Mouse (Mus musculus) neural tube, embryonic 11.5 days (tissue): Measurements from ENCODE around the gene Sac3d1. TPM values are rescaled to one million over a fixed set of nuclear protein-coding genes. Genes with fewer than 3 reads are reported as not detected.

Source experiments
- ATAC-seq: fragments of 200-750 bp; cut with Nextera tagmentation; 2 replicates; pipeline ENCODE4 v1.8.0; 2017; ENCODE audit warnings: moderate number of reproducible peaks, mild to moderate bottlenecking, moderate TSS enrichment, moderate library complexity; ENCODE audit not compliant: insufficient read depth, low FRiP score, low TSS enrichment
- DNase-seq: peaks from one replicate; pipeline ENCODE4 v3.0.0-alpha.2; 2015; ENCODE audit warnings: low spot score
- H3K27ac ChIP-seq: fragments of 300-500 bp; sonication (generic); 2 replicates; pipeline ENCODE4 v1.5.1; 2014; ENCODE audit warnings: low read depth, mild to moderate bottlenecking, low read length
- H3K27me3 ChIP-seq: fragments of 300-500 bp; sonication (generic); 2 replicates; pipeline ENCODE4 v1.6.1; 2014; ENCODE audit warnings: mild to moderate bottlenecking, low read length, mixed read lengths; ENCODE audit not compliant: control insufficient read depth, insufficient read depth
- H3K36me3 ChIP-seq: fragments of 300-500 bp; sonication (generic); 2 replicates; pipeline ENCODE4 v1.6.1; 2014; ENCODE audit warnings: mild to moderate bottlenecking, low read length, moderate library complexity, mixed read lengths; ENCODE audit not compliant: control insufficient read depth, insufficient read depth
- H3K4me1 ChIP-seq: fragments of 300-500 bp; sonication (generic); 2 replicates; pipeline ENCODE4 v1.6.1; 2014; ENCODE audit warnings: low read length, mixed read lengths; ENCODE audit not compliant: control insufficient read depth, insufficient read depth
- H3K4me2 ChIP-seq: fragments of 300-500 bp; sonication (generic); 2 replicates; pipeline ENCODE4 v1.6.1; 2014; ENCODE audit warnings: low read depth, mild to moderate bottlenecking, moderate library complexity
- H3K4me3 ChIP-seq: fragments of 300-500 bp; sonication (generic); 2 replicates; pipeline ENCODE4 v1.5.1; 2014; ENCODE audit warnings: low read depth, low read length
- H3K9ac ChIP-seq: fragments of 300-500 bp; sonication (generic); 2 replicates; pipeline ENCODE4 v1.6.1; 2014; ENCODE audit warnings: mild to moderate bottlenecking, low read length
- H3K9me3 ChIP-seq: fragments of 300-500 bp; sonication (generic); 2 replicates; pipeline ENCODE4 v1.6.1; 2016; ENCODE audit warnings: low read length; ENCODE audit not compliant: control insufficient read depth
- WGBS: fragments of 180-500 bp; shearing (Covaris S2); extraction: QIAGEN DNeasy Blood & Tissue Kit; methylation state at CpG from one replicate; pipeline ENCODE4 v1.1.7; 2014; 5-methylcytosine and 5-hydroxymethylcytosine counted together
- polyA plus RNA-seq: library from polyadenylated mRNA; unstranded; fragments of >200 nt; fragmentation: Nextera tagmentation; extraction: Ambion mirVana; gene quantifications from 2 replicates; pipeline ENCODE4 v1.2.1, GENCODE M21; 2014

The Sac3d1 gene
- 62.6 and 66.1 TPM in 2 replicates for polyA plus RNA-seq

DNA sequence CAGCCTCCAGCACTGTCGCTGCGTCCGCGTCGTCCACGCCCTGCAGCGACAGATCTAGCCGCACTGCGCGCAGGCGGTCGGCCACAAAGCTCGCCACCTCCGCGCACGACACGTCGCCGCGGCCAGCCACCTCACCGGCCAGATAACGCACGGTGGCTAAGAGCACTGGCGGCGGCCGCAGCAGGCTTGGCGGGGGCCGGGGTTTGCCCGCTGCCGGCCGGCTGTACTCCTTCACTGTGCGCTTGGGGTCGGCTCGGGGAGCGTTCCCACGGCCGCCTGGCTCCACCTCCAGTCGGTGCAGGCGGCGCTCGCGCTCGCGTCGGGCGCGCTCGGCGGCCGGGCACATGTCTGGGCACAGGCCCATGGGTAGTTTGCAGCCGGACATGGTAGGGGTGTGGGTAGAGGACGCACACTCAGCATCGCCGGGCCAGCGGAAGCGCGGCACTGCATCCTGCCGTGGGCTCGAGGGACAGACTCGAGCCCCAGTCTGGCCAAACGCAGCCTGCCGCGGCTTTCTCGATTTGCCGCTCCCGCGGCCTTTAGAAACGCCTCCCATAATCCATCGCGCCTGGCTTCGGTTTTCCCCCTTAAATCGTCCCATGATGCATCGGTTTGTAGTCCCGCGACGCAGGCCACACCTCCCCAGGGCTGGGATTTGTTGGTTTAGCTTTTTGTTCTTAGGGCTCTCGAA, at the start of gene Sac3d1:
TSS of gene Sac3d1 (minus strand) at position 665 of the 691 bp plus-strand sequence.
- ATAC-seq, result peak; percentile 88
- peak; percentile 94 for DNase-seq
- peak within 1 kb of the TSS; percentile 92 for H3K4me2 ChIP-seq
- peak within 1 kb of the TSS; percentile 81 for H3K4me3 ChIP-seq
- H3K36me3 ChIP-seq, result peaks cover 11% of the 10 kb centered on the region
- peak within 1 kb of the TSS; percentile 94 for H3K27ac ChIP-seq
- peak within 1 kb of the TSS; percentile 87 for H3K9ac ChIP-seq
- no peaks in the 10 kb centered on the region for H3K27me3 ChIP-seq
- H3K9me3 ChIP-seq, result no peaks in the 10 kb centered on the region
- WGBS, result under 1% methylated on average over 77 of the region's 77 CpGs
- H3K4me1 ChIP-seq, result peaks cover 7% of the 10 kb centered on the region; the same call in 1 of the 2 replicates

DNA sequence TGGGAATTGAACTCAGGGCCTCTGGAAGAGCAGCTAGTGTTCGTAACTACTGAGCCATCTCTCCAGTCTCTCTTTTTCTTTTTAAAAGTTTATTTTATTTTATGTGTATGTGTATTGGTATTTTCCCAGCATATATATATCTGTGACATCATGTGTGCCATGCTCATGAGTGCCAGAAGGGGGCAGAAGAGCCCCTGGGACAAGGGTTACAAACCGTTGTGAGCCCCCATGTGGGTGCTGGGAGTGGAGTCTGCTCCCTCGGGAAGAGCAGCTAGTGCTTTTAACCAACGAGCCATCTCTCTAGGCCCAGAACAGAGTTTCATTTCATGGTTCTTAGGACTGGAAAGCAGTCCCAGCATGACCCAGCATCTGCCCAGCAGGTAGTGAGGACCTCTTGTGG, 48.3 kb upstream of the Sac3d1 start:
- H3K4me2 ChIP-seq, result no peak overlapping the region
- H3K9me3 ChIP-seq, result no peaks in the 10 kb centered on the region
- H3K36me3 ChIP-seq, result no peaks in the 10 kb centered on the region
- H3K4me3 ChIP-seq, result no peak overlapping the region
- no peak overlapping the region for H3K27ac ChIP-seq
- no peaks in the 10 kb centered on the region for H3K4me1 ChIP-seq
- H3K27me3 ChIP-seq, result no peaks in the 10 kb centered on the region
- 74% methylated on average over 4 of the region's 4 CpGs for WGBS
- no peak overlapping the region for H3K9ac ChIP-seq
- ATAC-seq, result no peak
- DNase-seq, result no peak

DNA sequence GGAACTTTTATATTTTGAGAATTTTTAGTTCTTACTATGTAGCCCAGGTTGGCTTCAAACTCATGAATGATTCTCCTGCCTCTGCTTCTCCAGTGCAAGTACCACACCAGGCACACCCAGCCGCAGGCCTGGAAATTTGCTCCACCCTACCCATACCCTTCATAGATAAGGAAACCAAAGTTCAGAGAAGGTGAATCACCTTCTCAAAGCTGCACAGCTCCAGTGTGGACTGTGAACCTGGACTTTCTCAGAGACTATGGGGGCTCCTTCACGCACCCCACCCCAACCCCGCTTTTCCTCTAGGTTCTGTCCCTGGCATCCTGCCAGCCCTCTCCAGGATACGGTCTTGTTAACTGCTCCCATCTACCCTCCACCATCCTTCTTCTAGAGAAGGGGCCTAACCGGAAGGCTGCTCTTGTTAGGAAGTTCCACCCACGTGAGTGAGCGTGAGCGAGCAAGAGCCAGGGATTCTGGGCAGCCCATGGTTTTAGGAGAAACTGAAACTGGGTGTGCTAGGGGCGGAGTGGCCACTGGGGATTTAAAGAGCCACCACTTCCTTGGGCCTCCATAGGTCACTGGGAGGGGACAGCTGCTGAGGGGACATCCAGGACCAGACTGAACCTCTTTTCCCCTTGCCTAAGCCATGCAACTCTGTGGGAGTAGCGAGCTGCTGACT, 45.6 kb upstream of the Sac3d1 start:
- Histone ChIP-seq H3K4me2 (no peak overlapping the region), H3K27ac (no peak overlapping the region), H3K9me3 (no peaks in the 10 kb centered on the region), H3K9ac (no peak overlapping the region), H3K36me3 (no peaks in the 10 kb centered on the region), H3K27me3 (no peaks in the 10 kb centered on the region), H3K4me1 (no peaks in the 10 kb centered on the region), H3K4me3 (no peak overlapping the region)
- DNase-seq, result no peak
- 80% methylated on average over 10 of the region's 10 CpGs for WGBS
- no peak for ATAC-seq

DNA sequence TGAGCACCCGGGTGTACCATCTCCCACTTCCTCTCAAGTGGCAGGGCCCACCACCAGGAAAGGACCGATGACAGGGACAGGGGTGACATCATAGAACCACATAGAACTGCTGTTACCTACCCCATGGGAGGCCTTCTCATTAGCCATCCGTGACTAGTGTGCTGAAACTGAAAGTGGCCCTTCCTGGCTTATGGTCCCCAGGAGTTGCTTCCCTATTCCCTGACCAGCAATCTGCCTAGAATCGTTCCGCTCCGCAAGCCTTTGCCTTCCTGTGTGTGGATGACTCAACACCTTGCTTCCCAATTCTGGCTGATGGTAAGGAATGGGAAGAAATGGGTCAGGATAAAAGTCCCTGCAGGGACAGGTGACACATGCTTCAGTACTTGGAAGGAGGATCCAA, 38.8 kb upstream of the Sac3d1 start:
- H3K4me1 ChIP-seq, result no peaks in the 10 kb centered on the region
- H3K27me3 ChIP-seq, result no peaks in the 10 kb centered on the region
- WGBS, result 70% methylated on average over 6 of the region's 6 CpGs
- no peak overlapping the region for H3K4me2 ChIP-seq
- H3K9ac ChIP-seq, result peak overlapping the region; percentile 2; the same call in 1 of the 2 replicates
- H3K36me3 ChIP-seq, result no peaks in the 10 kb centered on the region
- no peak for DNase-seq
- ATAC-seq, result no peak
- no peaks in the 10 kb centered on the region for H3K9me3 ChIP-seq
- no peak overlapping the region for H3K27ac ChIP-seq
- H3K4me3 ChIP-seq, result no peak overlapping the region

DNA sequence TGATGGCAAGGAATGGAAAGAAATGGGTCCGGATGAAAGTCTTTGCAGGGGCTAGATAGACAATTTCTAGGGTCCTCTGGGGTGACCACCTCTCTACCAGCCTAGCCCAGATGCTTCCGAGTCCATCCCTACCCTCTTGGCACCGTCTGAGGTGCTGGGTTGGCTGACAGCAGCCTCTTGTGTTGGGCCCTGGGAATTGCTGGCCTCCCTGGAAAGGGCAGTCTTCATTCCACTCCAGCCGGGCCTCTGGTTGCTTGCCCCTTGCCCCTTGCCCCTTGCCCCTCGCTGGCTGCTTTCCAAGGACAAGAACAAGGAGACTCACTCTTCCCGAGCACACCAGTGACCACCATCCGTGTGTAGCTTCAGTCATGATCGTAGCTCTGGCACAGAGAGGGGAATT, 37.9 kb upstream of the Sac3d1 start:
- no peak overlapping the region for H3K9ac ChIP-seq
- H3K36me3 ChIP-seq, result no peaks in the 10 kb centered on the region
- H3K4me2 ChIP-seq, result no peak overlapping the region
- ATAC-seq, result no peak
- no peak overlapping the region for H3K27ac ChIP-seq
- no peak overlapping the region for H3K4me3 ChIP-seq
- no peaks in the 10 kb centered on the region for H3K4me1 ChIP-seq
- H3K9me3 ChIP-seq, result no peaks in the 10 kb centered on the region
- whole genome bisulfite sequencing, result 71% methylated on average over 8 of the region's 8 CpGs
- H3K27me3 ChIP-seq, result no peaks in the 10 kb centered on the region
- DNase-seq, result no peak

DNA sequence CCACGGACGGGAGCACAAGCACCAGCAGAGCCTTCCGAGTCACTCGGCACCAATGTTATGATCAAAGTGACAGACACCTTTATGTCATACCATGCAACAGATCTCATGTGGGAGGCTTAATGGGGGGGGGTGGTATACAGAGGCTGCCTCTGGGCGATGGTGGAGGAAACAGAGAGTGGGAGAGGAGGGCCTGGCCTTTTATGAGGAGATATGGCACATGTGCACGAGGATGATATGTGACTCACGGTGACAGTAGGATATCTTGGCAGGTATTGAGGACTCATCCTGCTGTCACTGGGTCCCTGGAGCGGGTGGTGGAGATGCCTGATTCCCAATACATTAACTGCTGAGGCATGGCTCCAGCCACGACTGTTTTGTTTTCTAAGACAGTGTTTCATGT, 36.7 kb upstream of the Sac3d1 start:
- Histone ChIP-seq H3K4me3 (no peak overlapping the region), H3K9ac (no peak overlapping the region), H3K4me2 (no peak overlapping the region), H3K9me3 (no peaks in the 10 kb centered on the region), H3K36me3 (no peaks in the 10 kb centered on the region), H3K27ac (no peak overlapping the region), H3K27me3 (no peaks in the 10 kb centered on the region), H3K4me1 (no peaks in the 10 kb centered on the region)
- no peak for ATAC-seq
- no peak for DNase-seq
- WGBS, result 87% methylated on average over 9 of the region's 9 CpGs

DNA sequence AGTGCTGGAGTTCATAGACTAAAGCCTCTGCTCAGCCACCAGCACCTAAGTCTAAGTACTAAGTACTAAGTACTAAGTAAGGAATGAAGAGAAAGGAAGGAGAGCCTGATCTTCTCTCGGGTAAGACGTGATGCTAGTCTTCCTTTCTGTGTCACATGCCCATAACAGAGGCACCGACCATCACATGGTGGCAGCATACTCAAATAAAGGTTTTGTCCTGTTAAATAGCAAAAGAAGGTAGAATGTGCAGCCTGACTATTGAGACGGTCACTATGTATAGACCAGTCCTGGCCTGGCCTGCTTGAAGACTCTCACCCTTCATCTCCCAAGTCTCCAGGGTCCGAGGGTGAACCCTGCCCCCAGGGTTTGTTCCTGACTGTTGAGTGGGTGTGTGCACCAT, 26.4 kb upstream of the Sac3d1 start:
- H3K27ac ChIP-seq, result no peak overlapping the region
- no peak overlapping the region for H3K9ac ChIP-seq
- DNase-seq (no peak), ATAC-seq (no peak)
- no peaks in the 10 kb centered on the region for H3K36me3 ChIP-seq
- H3K4me2 ChIP-seq, result no peak overlapping the region
- no peaks in the 10 kb centered on the region for H3K27me3 ChIP-seq
- no peak overlapping the region for H3K4me3 ChIP-seq
- no peaks in the 10 kb centered on the region for H3K9me3 ChIP-seq
- no peaks in the 10 kb centered on the region for H3K4me1 ChIP-seq
- WGBS, result 82% methylated on average over 5 of the region's 5 CpGs

DNA sequence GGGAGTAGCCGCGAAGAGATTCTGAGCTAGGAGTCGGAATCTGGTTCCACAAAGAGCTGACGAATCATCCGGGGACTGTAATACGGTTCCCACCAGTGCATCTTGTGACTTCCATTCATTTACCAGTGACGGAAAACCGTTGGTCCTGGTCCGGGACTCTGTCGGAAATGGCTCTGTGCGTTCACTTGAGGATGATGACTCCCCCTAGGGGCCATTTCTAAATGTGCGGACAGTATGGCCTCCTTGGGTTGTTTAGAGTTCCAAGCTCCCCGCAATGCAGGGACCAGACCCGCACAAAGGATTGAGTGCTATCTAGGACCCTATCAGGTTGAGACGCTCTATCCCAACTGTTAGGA, 22.9 kb upstream of the Sac3d1 start, which contains the start of gene Arl2:
TSS of gene Arl2 (minus strand) at position 155 of the 356 bp plus-strand sequence.
- ATAC-seq (peak; percentile 78), DNase-seq (peak; percentile 87)
- H3K27me3 ChIP-seq, result no peaks in the 10 kb centered on the region
- peak within 1 kb of the TSS; percentile 70 for H3K4me2 ChIP-seq
- peak within 1 kb of the TSS; percentile 76 for H3K9ac ChIP-seq
- peaks cover 2% of the 10 kb centered on the region for H3K36me3 ChIP-seq
- H3K9me3 ChIP-seq, result no peaks in the 10 kb centered on the region
- peak within 1 kb of the TSS; percentile 93 for H3K27ac ChIP-seq
- under 1% methylated on average over 15 of the region's 15 CpGs for WGBS
- H3K4me3 ChIP-seq, result peak within 1 kb of the TSS; percentile 56
- no peaks in the 10 kb centered on the region for H3K4me1 ChIP-seq
